Mouse (Mus musculus) gonadal fat pad, adult 2 months (tissue): ENCODE measurements at regions not wholly inside any gene's neighbourhood (a gene's known extent, or its start where the extent isn't known, plus 50 kb on each side); places are given as distances from the start of the nearest gene placed in this dataset.

ENCODE experiments used
- DNase-seq: peaks from one replicate; pipeline ENCODE4 v3.0.0-alpha.2; 2012; ENCODE audit warnings: low read depth

GRCm38 (mm10) chr8:44765194-44765593, 170.1 kb upstream of the Fat1 start:
- no peak for DNase-seq

GRCm38 (mm10) chr8:44765677-44766076, 169.6 kb upstream of the Fat1 start:
- DNase-seq, result no peak

DNA sequence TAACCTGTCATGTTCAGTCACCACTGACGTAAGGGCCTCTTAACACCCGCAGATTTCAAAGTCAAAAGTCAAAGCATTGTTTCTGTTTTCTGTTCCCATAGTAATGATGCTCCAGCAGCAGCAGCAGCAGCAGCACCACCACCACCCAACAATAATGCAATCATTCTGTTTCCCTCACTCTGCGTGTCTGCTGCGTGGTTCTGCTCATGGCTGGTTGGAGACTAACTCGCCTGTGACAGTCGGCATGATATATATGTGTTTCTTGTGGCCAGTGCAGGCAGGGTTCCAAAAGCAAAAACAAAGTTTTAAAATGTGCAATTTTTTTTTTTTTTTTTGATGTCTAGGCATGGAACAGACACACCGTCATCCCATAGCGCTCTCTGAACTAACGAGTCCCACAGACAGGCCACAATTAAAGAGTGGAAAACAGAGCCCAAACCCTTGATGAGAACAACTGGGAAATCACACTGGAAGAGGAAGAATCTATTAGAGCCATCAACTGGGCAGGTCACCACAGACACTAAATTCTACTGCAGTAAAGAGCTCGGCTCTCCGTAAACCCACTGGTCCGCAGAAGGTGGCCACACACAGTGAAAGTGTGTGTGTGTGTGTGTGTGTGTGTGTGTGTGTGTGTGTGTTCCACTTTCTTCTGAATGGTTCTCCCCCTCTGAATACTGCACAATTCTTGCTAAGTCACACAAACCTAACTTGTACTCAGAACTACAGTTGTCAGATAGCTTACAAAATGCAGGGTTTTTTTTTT, 169.0 kb upstream of the Fat1 start:
- DNase-seq, result no peak

GRCm38 (mm10) chr8:44767271-44767670, 168.0 kb upstream of the Fat1 start:
- DNase-seq, result no peak

- no peak for DNase-seq
Measured at GRCm38 (mm10) chr8:44779212-44779611, 156.0 kb upstream of the Fat1 start.

GRCm38 (mm10) chr8:44782421-44782820, 152.8 kb upstream of the Fat1 start:
- no peak for DNase-seq

- DNase-seq, result no peak
Measured at GRCm38 (mm10) chr8:44785161-44785560, 150.1 kb upstream of the Fat1 start.

DNA sequence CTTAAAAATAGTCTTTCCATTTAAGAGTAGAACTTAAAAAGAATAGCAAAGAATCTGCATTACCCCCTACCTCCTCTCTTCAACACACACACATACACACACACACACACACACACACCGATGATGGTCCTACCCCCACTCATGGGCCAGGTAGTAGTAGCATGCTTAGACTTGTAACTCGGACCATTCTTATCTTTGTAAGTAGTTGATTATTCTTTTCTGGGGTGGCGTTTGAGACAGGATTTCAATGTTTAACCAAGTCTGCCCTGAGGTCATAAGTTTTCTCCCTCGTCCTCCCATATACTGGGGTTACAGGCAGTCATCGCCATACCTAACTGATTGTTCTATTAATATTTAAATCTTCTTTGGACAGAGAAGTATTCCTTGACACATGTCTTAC, 148.5 kb upstream of the Fat1 start:
- no peak for DNase-seq

GRCm38 (mm10) chr8:44788290-44788689, 147.0 kb upstream of the Fat1 start:
- no peak for DNase-seq

DNA sequence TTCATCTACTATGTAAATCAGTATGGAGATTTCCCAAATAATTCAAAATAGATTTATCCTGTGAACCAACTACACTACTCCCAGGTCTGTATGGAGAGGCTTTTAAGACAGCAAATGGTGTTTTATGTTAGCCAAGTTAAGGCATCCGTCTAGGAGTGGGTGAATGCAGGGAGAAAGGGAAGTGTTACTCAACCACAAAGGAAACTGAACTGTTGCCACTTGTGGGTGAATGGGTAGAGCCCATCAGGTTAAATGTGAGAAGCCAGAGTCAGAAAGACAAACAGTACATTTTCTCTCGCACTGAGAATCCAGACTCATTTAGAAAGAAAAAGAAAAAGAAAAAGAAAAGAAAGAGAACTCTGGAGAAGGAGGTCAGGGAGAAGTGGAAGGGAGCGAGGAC, 135.7 kb upstream of the Fat1 start:
- no peak for DNase-seq

DNA sequence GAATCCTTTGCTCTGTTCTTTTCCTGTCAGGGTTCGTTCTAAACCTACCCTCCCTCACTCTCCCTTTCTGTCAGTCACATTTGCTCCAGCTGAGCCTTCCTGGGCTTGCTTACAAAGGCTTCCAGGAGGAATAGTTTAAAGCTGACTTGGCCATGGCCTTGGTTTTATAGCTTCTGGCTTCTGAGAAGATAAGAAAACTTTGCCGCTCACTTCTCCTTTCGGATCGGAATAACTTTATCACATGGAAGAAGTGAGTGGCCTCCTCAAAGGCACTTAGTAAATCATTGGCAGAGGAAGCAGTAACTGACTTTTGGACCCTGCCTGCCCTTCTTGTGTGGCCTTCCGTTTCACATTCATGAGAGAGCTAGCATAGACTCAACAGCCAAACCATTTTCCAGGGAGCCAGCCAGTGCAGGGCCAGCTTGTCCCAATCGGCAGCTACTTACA, 134.4 kb upstream of the Fat1 start:
- DNase-seq, result no peak

- DNase-seq, result no peak
Measured at GRCm38 (mm10) chr8:44801604-44802206, 133.5 kb upstream of the Fat1 start.

DNA sequence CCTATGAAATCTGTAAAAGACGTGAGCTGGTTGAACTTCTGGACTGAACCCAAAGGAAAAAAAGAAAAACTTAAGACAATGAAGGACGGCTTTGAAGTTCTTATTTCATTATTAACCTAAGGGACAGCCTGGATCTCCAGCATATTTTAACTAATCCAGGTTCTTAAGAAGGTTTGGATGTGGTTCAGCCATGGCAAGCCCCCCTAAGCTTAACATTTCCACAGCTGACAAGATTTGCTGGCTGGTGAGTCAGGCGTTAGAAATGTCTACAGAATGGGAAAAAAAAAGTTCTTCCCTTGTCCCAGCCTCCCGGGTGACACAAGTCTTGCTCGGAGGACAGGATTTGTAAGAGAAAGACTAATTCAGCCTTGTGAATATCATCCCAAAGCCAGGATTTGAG, 132.9 kb upstream of the Fat1 start:
- DNase-seq, result no peak

GRCm38 (mm10) chr8:44804414-44805178, 130.7 kb upstream of the Fat1 start:
- DNase-seq, result no peak

DNA sequence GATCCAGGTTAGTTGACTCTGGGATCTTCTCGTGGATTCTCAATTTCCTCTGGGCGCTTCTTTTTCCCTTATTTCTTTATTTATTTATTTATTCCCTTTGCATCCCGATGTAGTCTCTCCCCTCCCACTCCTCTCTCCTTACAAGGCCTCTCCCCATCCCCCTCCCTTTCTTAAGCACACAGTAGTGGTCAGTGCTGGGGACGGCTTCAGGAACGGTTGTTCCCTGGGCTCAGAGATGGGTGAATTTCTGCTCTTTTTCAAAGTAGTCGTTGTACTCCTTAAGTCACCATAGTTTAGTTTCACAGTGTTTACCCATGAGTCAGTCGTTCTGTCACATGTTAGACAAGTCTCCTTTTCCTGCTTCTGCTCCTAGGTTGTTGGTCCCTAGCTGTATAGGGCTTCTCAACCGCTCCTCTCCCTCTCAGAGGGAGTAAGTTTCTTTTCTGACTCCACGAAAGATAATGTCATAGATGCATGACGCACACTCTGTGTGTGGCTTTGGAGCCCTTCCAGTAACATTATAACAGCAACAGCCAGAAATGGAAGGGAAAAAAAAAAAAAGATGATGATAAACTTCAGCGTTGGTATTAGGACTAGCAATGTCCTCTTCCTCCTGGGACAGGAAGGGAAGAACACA, 129.9 kb upstream of the Fat1 start:
- DNase-seq, result no peak

DNA sequence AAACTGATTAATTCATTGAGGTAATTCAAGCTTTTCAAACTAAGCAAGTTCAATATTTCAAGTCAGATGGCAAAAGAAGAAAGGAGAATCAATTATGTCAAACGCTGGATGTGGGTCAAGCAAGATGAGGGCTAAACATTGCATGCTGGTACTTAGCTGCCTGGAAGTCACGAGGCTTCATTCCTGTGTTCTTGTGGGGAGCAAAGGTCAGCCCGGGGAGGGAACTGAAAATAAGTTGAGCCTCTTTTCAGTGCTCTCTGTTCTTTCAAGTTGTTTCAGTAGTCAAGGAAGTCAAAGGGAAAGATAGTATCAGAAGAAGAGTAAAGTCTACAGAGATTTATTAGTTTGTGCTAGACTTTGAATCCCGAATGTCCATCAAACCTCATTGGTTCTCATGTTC, 122.9 kb upstream of the Fat1 start:
- no peak for DNase-seq

GRCm38 (mm10) chr8:44817532-44818157, 117.6 kb upstream of the Fat1 start:
- no peak for DNase-seq

DNA sequence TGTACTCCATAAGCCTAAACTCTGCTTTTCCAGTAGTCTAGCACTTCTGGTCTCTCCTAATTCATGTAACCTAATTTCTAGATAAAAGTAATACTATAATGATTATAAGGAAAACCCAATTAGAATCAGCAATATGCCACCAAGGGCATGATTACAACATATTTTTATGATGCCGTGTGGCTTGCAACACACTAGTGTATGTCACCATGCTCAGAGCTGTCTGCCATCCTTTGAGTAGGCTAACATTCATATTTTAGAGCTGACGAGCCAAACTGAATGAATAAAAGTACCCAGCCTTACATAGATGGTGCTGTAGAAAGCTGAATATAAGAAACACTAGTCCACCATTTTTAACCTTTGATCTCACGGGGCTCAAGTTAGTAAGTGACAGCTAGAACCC, 116.0 kb upstream of the Fat1 start:
- DNase-seq, result peak; percentile 20

- DNase-seq, result no peak
Measured at GRCm38 (mm10) chr8:44819691-44820090, 115.6 kb upstream of the Fat1 start.

DNA sequence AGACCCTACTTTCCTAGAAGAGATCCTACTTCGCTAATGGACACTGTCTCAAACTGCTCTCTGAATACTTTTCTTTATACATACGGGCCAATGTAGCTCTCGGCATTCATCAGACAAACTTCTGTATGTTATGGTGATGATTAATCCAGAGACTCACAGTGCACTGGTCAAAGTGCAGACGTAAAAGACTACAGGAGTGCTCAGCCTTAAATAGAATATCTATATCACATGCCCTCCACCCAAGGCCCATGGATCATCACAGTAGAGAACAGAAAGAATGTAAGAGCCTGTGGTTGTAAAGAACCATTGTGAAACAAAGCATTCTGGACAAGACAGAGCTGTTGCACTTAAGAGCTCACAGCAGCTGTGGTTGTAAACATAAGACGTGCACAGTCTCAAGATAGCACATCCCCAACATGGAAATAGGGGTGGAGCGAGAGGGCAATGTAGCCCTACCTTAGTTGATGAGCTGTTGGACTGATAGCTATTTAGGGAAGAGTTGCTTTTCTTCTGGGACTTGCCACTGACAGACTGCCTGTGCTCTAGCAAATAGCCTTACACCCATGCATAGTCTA, 110.0 kb upstream of the Fat1 start:
- no peak for DNase-seq

DNA sequence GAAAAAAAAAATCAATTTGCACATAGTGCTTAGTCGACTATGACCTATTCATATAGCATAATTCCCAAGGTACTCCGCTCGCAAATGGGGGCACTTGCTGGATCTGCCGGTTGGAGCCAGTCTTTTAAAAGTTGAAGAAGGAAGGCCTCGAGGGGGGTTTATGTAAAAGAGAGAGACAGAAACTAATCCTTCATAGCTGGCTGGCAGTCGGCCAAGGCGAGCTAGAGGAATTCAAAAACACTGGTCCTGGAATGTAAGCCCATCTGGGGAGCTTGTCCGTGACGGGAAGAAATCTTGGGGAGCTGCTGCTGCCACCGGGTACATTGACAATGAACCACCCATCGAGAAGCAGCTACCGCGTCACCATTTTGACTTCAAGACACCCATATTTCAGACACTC, 108.3 kb upstream of the Fat1 start:
- DNase-seq, result no peak

- DNase-seq, result no peak
Measured at GRCm38 (mm10) chr8:44828026-44828425, 107.2 kb upstream of the Fat1 start.
